Mouse (Mus musculus) layer of hippocampus, adult 2 months (tissue): Measurements from ENCODE around the gene Hmgcll1. TPM values are rescaled to one million over a fixed set of nuclear protein-coding genes. Genes with fewer than 3 reads are reported as not detected.
"Not testable (repeated sequence)": the region's sequence is repeated elsewhere in the genome, so short reads cannot be mapped to it uniquely, and the experiment has no call there.

Experiments used
- DNase-seq, 2 experiments: peaks; one replicate each; pipeline ENCODE4 v3.0.0; 2022; ENCODE audit warnings: low spot score in 2 of 2
- H3K27ac ChIP-seq: fragments of 200-600 bp; 2 replicates; pipeline ENCODE4 v1.8.1; 2022
- H3K4me3 ChIP-seq: fragments of 200-600 bp; 2 replicates; pipeline ENCODE4 v1.8.1; 2022; ENCODE audit warnings: mild to moderate bottlenecking
- CTCF ChIP-seq: fragments of 200-600 bp; conservative IDR thresholded peaks from 2 replicates; pipeline ENCODE4 v1.8.1; 2022; ENCODE audit warnings: antibody characterized with exemption, mild to moderate bottlenecking, moderate library complexity
- total RNA-seq, 2 experiments: library from RNA; stranded (reverse); gene quantifications; 2 replicates each; pipeline ENCODE4 v1.2.3; 2021

Hmgcll1 gene
- total RNA-seq, 2 experiments from 2014 or later, result 11.6 to 15.3 TPM

DNA sequence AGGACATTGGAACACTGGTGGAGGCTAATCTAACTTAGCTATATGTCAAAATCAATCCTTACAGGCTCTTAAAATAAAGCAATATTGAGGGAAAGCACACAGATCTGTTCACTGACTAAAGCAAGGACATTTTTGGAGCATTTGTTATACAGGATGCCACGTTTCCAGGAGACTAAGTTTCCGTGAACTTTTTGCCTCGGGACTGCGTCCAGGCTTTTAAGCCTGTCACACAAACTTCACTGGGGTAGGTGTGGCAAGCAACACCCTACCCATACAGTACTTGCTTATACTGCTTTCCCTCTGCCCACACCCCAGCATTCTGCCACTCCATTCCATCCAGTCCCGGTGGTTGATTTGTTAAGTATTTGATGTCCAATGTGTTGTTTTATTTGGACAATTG, 90.2 kb downstream of the Hmgcll1 start:
- no peak overlapping the region for H3K27ac ChIP-seq
- no peak for TF ChIP-seq CTCF
- DNase-seq, result no peak
- H3K4me3 ChIP-seq, result no peak overlapping the region

- peak; percentile 55 to 69 for DNase-seq
- not testable (repeated sequence) for H3K27ac ChIP-seq, H3K4me3 ChIP-seq
- peak; percentile 70 for TF ChIP-seq CTCF
Observed at GRCm38 (mm10) chr9:76122888-76123287, 108.2 kb downstream of the Hmgcll1 start.

DNA sequence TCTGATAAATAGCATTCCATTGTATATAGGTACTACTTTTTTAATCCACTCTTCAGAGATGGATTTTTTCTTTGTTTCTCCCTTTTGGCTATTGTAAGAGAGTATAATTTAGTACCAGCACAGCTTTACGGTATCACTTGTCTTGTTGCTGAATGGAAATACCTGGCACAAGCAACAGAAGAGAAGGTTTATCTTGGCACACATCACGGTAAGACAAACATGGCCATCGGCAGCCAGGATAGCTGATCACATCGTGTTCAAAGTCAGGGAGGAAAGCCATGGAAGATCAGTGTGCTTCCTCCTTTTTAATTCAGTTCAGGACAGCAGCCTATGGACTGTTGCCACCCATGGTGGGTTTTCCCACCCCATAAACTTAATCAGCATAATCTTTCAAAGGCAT, 109.6 kb downstream of the Hmgcll1 start:
- no peak for DNase-seq
- no peak for TF ChIP-seq CTCF
- Histone ChIP-seq H3K27ac (no peak overlapping the region), H3K4me3 (no peak overlapping the region)

- no peak for DNase-seq
- H3K27ac ChIP-seq, result no peak overlapping the region
- H3K4me3 ChIP-seq, result no peak overlapping the region
- TF ChIP-seq CTCF, result no peak
Observed at GRCm38 (mm10) chr9:76129353-76129752, 114.7 kb downstream of the Hmgcll1 start.

- no peak for TF ChIP-seq CTCF
- DNase-seq, result no peak
Observed at GRCm38 (mm10) chr9:76134042-76134441, 119.4 kb downstream of the Hmgcll1 start.

GRCm38 (mm10) chr9:76138378-76139109, 123.9 kb downstream of the Hmgcll1 start:
- no peak for DNase-seq
- no peak overlapping the region for H3K27ac ChIP-seq
- TF ChIP-seq CTCF, result no peak
- H3K4me3 ChIP-seq, result no peak overlapping the region

More at GRCm38 (mm10) chr9:76134042-76134441, 119.4 kb downstream of the Hmgcll1 start:
- H3K27ac ChIP-seq, result no peak overlapping the region
- no peak overlapping the region for H3K4me3 ChIP-seq

DNA sequence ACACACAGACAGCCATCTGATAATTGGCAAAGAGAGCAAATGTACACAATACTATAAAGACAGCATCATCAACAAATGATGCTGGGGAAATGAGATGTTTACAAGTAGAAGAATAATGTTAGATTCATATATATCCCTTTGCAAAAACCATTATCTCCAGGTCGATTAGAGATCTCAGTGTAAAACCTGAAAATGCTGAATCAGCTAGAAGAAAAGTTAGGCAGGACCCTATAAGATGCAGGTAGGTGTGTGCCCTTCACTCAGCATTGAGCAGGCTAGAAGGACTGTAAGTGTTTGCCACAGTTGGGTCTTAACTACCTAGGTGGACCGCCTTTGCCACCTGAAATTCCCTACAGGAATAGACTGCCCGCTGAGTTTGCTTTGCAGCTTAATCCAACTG, 130.9 kb downstream of the Hmgcll1 start:
- Histone ChIP-seq H3K4me3 (no peak overlapping the region), H3K27ac (no peak overlapping the region)
- TF ChIP-seq CTCF, result no peak
- no peak for DNase-seq

DNA sequence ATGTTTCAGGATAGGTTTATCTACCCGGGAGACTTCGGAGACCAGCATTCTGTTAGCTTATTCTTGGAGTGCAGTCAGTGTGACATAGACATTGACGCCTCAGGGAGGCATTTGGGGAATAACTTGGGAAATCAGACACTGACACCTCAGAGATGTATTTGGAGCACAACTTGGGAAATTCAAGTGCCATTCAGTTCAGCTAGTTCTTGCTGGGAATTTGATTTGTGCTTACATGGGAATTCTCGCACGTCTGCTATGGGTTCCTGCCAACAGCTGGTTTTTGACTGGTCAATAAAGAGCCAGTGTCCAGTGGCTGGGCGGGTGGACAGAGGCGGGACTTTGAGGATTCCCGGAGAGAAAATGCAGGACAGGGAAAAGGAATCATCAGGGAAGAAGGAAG, 147.8 kb downstream of the Hmgcll1 start:
- no peak for DNase-seq
- no peak overlapping the region for H3K27ac ChIP-seq
- no peak for TF ChIP-seq CTCF
- H3K4me3 ChIP-seq, result no peak overlapping the region

DNA sequence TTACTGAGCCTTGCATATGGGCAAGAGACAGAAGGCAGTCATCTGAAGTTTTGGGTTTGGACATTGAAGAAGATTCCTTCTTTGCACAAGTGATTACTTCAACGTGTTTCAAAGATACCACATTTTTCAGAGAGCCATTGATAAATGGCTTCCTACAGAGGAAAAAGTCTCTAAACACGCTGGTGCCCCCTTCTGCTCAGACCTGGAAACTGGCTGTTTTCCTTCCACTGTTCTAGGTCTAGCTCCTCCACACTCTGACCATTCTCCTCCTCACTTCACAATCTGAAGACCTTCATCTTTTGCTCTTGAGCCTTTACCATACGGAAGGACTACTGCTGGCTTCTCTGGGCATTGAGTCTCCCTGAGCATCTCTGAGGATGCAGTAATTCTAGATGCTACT, 153.7 kb downstream of the Hmgcll1 start:
- DNase-seq, result no peak
- peak; percentile 67 for TF ChIP-seq CTCF
- no peak overlapping the region for H3K27ac ChIP-seq
- H3K4me3 ChIP-seq, result no peak overlapping the region

DNA sequence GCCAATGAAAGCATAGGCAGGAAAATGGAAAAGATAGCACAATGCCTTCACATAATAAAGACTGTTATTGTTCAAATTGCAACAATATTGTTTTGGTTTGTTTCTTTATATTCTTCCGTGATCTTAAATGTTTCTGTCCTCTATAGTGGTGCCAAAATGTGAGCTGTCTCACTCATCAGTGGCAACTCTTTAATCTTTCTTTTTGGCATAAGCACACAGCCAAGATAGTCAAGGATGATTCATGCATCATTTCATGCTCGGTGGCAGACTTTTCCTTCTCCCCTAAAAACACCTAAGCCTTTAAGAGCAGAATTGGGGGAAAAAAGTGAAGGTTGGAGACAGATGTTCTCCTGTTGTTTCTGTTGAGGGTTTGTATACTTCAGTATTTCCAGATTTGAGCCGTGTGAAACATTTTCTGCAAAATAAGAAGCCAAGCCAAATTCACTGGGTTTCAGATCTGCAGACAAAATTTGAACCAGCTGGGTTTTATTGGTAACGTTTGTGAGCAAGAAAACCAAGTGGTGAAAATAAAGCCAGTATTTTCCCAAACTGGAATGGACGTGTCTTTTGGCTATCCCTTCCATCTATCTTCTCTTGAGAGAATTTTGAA, 158.1 kb downstream of the Hmgcll1 start:
- no peak for TF ChIP-seq CTCF
- DNase-seq, result no peak
- Histone ChIP-seq H3K4me3 (no peak overlapping the region), H3K27ac (no peak overlapping the region)

- H3K4me3 ChIP-seq, result no peak overlapping the region
- TF ChIP-seq CTCF, result no peak
Observed at GRCm38 (mm10) chr9:76179221-76179620, 164.6 kb downstream of the Hmgcll1 start.

More at GRCm38 (mm10) chr9:76179221-76179620, 164.6 kb downstream of the Hmgcll1 start:
- DNase-seq, result no peak
- no peak overlapping the region for H3K27ac ChIP-seq

Other genes starting within 250 kb of the Hmgcll1 start
- gene Bmp5, start 239.5 kb upstream of the Hmgcll1 start, total RNA-seq, result 1 to 10 TPM in 1 of 2 experiments, under 1 TPM in 1; 0.81 to 1.2 TPM
- not detected for gene Gfral, start 198.8 kb downstream of the Hmgcll1 start, total RNA-seq